Mouse (Mus musculus) olfactory bulb, adult 2 months (tissue): ENCODE data around the gene Ctnna3.
"Not testable (repeated sequence)": the region's sequence is repeated elsewhere in the genome, so short reads cannot be mapped to it uniquely, and the experiment has no call there.

ENCODE experiments used
- CTCF ChIP-seq: fragments of 200-500 bp; IDR thresholded peaks from 2 replicates; pipeline ENCODE4 v1.5.1; 2012; ENCODE audit warnings: low read depth, mild to moderate bottlenecking, low read length, moderate library complexity; ENCODE audit not compliant: insufficient read depth
- POLR2A ChIP-seq: fragments of 200-500 bp; IDR thresholded peaks from 2 replicates; pipeline ENCODE4 v1.6.1; 2012; ENCODE audit warnings: mild to moderate bottlenecking, low read depth, low read length, moderate library complexity; ENCODE audit not compliant: insufficient read depth

DNA sequence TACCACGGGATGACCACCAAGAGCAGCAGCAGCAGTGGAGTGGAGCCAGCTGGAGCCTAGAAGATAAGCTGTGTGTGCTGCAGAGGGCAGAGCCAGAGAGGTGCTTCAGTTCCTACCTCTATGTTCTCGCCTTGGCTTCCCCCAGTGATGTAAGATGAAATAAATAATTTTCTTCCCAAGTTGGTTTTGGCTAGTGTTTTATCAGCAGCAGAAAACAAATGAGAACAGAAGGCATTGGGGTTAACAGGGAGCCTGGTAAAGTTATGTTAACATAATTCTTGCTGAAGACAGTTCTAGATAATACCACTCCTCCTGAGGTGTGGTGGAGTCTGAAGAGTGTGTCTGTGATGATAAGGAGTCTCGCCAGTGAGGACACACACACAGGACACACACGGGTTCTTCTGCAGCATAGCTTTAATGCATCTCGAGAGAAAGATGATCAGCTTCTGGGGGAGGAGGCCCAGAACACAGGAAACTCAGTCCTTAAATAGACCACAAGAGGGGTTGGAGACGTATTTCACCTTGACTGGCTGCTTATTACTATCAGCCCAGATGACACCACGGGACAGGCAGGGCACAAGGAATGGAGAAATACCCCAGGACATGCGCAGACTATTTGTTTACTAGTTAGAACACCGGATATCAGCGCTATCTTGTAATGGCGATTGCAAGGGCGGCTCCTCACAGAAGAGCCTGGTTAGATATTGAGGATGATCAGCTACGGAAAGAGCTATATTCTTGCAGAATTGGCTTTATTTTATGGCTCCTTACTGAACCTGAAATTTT is 14.9 kb downstream of the Ctnna3 start:
- not testable (repeated sequence) for TF ChIP-seq CTCF, POLR2A
